16 mouse cellular contexts compared by ENCODE assay signal in genomic region chr3:69529576-69529975, GRCm38 (mm10).
"Had no signal": no experiment of that assay in that cellular context is flagged by ENCODE, and none has a peak within 500 bp of the region (broad histone marks: within the 10 kb centered on the region; RNA-seq: fewer than 3 reads in every experiment).

No protein-coding gene starts in this region.

- H3K4me2 ChIP-seq: lung, embryonic 14.5 days; midbrain, embryonic 12.5 days; neural tube, embryonic 12.5 days; neural tube, embryonic 15.5 days; stomach, embryonic 15.5 days had no signal

- H3K4me3 ChIP-seq: midbrain, embryonic 10.5 days; midbrain, embryonic 12.5 days; myocyte; neural tube, embryonic 12.5 days; neural tube, embryonic 15.5 days; stomach, embryonic 15.5 days had no signal

- H3K4me1 ChIP-seq: midbrain, embryonic 10.5 days; midbrain, embryonic 12.5 days; neural tube, embryonic 12.5 days; stomach, embryonic 15.5 days had no signal

- H3K36me3 ChIP-seq: midbrain, embryonic 10.5 days; midbrain, embryonic 12.5 days; neural tube, embryonic 12.5 days; neural tube, embryonic 15.5 days; stomach, embryonic 15.5 days had no signal

- ATAC-seq: midbrain, embryonic 16.5 days had no signal

- H3K9me3 ChIP-seq: midbrain, embryonic 10.5 days; midbrain, embryonic 12.5 days; neural tube, embryonic 12.5 days; neural tube, embryonic 15.5 days; stomach, embryonic 15.5 days had no signal

- H3K9ac ChIP-seq: lung, embryonic 14.5 days; midbrain, embryonic 12.5 days; neural tube, embryonic 12.5 days; neural tube, embryonic 15.5 days; stomach, embryonic 15.5 days had no signal

- H3K27ac ChIP-seq: midbrain, embryonic 10.5 days; midbrain, embryonic 12.5 days; neural tube, embryonic 12.5 days; neural tube, embryonic 15.5 days; stomach, embryonic 15.5 days; stomach, postnatal 0 days had no signal

- H3K27me3 ChIP-seq: neural tube, embryonic 12.5 days; neural tube, embryonic 15.5 days; stomach, embryonic 15.5 days had no signal

- DNase-seq: lung, adult 18-20 months; lung, embryonic 14.5 days; lung, postnatal 10 days; lung, postnatal 4 days; midbrain, embryonic 14.5 days; thymus, adult 2 months; thymus, postnatal 25 days; thymus, postnatal 4 days had no signal
